Mouse (Mus musculus): ENCODE results near the gene Npat.
A peak's percentile ranks its signal among the peaks of the same experiment; 100 is the strongest.

Npat gene

DNA sequence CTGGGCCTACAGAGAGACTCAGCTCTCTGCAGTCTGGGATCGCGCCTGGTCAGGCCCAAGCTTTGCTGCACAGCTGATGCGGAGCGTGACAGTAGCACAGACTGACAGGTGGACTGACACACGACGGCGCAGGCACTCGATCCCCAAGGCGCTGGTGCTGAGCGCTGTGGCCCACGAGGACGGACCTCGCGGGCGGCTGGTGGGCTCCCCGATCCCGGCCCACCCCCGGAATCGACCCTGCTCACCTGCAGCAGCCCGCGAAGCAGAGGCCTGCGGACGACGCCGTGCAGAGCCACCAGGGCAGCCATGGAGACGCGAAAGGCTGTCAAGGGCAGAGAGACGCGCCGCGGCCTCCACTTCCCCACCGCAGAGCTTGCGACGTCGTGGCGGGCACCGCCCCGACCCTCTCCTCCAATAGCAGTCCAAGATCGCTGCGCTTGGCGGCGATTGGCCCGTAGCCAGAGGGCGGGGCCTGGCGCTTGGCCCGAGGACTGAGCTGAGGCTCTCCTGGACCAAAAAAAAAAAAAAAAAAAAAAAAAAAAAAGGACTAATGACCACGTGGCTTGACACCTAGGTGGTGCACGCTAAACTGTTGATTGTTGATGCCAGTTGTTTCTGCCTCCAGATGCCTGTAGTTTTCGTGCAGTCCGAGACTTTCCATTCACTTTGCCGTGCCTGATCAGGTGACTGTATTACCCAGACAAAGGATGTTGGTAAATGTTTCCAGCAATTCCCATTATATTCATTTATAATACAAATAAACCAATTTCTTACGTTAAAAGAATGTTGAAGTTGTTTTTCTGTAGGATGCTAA lies 73.3 kb downstream of the Npat start, which contains the start of gene Acat1:
Gene Acat1, minus strand, starts transcription at position 415 of the 814 bp plus-strand sequence.
- peak; percentile 85 for DNase-seq (ENCODE audit: low read depth)

DNA sequence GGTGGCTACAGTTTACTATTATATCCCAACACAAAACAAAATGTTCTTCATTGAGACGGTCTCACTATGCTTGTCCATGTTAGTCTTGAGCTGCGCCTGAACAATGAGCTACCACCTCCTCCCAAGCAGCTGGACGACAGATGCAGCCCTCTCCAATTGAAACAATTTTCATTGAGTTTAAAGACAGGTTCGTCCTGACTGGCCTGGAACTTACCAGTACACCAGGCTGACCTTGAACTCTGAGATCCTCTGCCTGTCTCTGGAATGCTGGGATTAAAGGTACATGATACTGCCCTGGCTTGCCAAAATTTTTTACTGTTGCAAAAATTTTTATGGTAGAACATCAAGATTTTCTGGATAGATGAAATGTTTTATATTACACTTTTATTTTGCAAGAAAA lies 77.4 kb downstream of the Npat start:
- DNase-seq (ENCODE audit: low read depth) = no peak

DNA sequence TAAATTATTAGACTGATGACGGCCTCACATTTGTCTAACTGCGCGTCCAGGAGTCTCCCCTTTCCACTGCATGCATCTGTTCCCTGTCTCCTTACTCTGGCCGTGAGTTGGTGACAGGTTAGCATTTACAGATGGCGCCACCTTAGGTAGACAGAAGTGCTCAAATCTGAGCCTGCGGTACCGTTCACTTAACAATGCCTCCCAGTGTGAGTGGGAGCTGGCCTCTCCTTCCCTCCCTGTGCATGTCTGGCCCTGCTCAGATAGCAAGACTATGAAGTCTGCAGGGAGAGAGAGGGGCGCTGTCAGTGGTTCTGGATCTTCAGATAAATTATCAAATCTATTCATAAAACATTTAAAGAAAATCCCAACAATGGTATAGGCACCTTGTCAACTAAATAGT lies 78.4 kb downstream of the Npat start:
- no peak for DNase-seq (ENCODE audit: low read depth)
